Mouse (Mus musculus) adipocyte (in vitro differentiated cells): Measurements from ENCODE around the gene Parp8.

Experiments used
- DNase-seq: peaks from one replicate; pipeline ENCODE4 v3.0.0-alpha.2; 2016; ENCODE audit warnings: low spot score

Gene Parp8

GRCm38 (mm10) chr13:117018676-117019075, 6.7 kb downstream of the Parp8 start:
- no peak for DNase-seq

GRCm38 (mm10) chr13:117013516-117013915, 11.8 kb downstream of the Parp8 start:
- DNase-seq, result no peak

DNA sequence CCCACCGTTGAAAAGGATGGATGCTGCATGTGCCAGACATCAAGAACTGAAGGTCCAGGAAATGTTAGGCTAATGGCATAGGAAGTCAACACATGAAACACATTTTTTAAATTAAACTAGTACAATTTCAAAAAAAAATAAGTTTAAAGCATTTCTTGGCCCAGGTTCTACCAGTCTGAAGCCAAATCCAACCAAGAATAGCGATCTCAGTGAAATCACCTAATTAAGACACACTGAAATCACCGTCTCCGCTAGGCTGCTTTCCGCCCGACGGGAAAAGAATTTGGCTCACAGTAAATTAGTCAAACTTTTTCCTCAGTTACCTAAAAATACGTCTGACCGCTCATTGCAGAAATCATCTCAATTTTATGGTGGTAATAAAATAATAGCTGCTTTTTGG, 13.3 kb downstream of the Parp8 start:
- DNase-seq, result no peak

GRCm38 (mm10) chr13:117010143-117010542, 15.2 kb downstream of the Parp8 start:
- no peak for DNase-seq

GRCm38 (mm10) chr13:117008021-117009015, 17.0 kb downstream of the Parp8 start:
- DNase-seq, result no peak

- no peak for DNase-seq
Observed at GRCm38 (mm10) chr13:117007566-117007965, 17.8 kb downstream of the Parp8 start.

GRCm38 (mm10) chr13:117006638-117007037, 18.7 kb downstream of the Parp8 start:
- no peak for DNase-seq

DNA sequence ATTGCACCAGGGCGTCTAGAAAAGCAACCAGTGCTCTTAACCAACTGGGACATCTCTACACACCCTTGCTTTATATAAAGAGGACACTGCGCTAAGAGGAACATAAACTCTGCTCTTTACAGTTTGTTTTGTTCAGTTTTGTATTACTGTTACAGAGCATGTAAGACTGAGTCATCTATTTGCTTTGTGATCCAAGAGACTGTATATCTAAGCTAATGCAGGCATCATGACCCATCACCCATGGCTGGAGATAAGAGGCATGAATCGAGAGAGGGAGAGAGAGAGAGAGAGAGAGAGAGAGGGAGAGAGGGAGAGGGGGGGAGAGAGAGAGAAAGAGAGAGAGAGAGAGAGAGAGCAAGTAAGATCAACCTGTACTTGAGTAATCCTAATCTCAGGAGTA, 24.8 kb downstream of the Parp8 start:
- DNase-seq, result no peak

GRCm38 (mm10) chr13:116991560-116991959, 33.8 kb downstream of the Parp8 start:
- DNase-seq, result no peak

DNA sequence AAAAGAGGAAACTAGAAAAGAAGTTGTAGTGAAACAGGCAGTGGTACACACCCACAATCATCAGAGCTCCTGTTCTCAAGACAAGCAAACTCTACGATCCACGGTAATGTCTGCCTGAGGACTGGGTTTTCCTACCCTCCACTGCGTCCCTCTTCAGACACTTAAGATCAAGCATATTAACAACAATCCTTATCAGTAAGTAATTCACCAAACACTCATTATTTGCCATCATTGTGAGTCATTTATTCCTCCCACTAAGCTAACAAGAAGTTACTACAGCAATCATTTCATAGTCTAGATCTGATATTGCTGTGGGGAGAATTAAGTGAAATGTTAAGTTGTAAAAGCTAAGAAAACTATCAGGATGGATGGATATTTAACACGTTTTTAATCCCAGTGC, 35.0 kb downstream of the Parp8 start:
- DNase-seq, result no peak

GRCm38 (mm10) chr13:116988706-116989105, 36.6 kb downstream of the Parp8 start:
- no peak for DNase-seq

DNA sequence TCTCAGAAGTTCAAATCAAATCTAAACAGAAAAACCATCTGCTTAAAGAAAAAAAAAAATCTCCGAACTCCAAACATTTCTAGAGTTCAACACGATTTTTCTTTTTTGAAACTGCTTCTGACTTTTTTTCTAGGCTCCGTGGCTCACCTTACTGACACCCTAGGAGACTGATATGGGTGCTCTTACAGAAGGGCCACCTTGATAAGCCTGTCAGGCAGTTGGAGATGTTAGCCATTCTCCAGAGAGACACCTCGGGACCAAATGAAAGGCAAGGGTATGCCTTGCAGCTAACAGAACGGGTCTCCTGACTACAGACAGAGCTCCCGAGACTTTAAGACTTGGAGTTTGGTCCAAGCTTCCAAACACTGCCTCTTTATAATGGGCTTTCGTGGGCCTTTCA, 37.1 kb downstream of the Parp8 start:
- DNase-seq, result no peak

DNA sequence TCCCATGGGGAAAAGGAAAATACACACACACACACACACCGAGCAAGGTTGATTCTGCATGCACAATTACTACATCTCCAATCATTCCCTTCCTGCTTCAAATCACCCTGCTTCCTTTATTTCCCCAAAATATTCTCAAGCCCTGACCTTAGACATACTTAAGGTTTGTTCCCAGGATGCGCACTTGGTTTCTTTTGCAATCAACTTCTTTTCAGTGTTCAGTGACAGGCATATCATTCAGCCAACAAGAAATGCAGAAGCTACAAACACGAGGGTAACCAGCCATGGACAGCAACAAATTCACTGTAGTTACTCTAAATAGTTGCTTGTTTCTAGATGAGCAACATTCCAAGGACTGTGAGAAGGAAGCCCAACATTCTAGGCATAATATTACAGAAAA, 38.1 kb downstream of the Parp8 start:
- peak; percentile 15 for DNase-seq

DNA sequence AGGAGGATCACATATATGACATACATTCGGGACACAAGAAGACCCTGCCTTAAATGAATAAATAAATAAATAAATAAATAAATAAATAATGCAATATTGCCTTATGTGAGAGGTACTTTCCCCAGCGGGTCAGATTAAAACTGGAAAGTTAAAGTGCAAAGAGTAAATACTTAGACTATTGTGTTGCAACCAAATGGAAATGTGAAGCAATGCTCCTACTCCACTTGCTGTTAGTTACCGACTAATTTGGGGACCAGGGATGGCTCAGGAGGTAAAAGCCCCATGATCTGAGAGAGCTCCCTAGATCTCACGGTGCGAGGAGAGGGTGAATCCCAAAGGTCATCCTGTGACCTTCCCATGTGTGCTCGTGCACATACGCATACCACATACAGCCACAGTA, 38.7 kb downstream of the Parp8 start:
- no peak for DNase-seq

- DNase-seq, result no peak
Observed at GRCm38 (mm10) chr13:116974081-116974860, 51.1 kb downstream of the Parp8 start.

- no peak for DNase-seq
Observed at GRCm38 (mm10) chr13:116973491-116973890, 51.8 kb downstream of the Parp8 start.

DNA sequence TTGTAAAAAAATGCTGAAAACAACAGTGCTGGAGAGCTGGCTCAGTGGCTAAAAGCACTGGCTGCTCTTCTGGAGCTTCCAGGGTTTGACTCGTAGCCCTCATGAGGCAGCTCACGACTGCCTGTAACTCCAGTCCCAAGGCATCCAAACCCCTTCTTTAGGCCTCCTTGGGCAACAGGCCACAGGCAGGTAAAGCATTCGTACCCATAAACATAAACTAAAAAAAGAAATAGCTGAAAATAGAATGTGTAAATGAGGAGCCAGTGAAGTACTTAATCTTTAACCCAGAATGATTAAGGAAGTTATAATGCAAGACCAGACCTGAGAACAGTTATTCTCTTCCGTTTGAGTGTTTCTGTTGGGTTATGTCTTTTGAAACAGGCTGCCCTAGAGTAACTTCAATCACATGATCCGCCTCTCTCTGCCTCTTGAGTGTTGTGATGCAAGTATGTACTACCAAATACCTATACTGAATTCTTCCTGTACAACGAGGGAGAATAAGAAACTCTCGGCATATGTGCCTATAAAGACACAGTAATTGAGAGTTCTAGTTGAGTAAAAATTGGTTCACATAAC, 53.2 kb downstream of the Parp8 start:
- DNase-seq, result no peak

DNA sequence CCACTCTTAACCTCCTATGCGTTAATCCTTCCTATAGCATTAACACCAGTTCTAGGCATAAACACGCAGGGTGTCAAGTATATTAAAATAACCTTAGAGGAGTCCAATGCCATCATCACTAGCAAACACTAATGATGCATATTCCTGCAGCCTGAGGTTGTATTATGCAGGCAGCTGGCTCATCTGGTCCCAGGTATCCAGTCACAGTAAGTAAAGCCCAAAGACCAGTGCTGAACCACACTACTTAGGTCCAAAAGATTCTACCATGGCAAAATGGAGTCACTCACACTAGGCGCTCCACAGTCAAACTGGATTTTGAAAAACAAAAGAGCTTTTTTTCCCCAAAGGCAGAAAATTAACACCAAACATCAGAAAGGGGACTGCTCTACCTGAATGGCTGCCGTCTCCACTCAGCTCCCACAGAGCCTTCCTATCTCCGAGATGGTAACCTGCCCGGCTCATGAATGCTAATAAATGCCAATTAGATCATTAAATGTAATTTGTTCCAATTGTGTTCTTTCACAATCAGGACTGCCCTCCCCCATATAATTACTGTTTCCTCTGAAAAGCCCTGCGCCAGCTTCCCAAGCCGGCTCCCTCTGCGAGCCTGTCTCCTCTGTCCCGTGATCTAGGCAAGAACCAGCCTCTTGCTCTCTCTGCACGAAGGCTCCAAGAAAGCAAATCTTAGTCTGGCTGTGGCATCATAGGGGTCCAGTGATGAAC, 54.5 kb downstream of the Parp8 start:
- no peak for DNase-seq

DNA sequence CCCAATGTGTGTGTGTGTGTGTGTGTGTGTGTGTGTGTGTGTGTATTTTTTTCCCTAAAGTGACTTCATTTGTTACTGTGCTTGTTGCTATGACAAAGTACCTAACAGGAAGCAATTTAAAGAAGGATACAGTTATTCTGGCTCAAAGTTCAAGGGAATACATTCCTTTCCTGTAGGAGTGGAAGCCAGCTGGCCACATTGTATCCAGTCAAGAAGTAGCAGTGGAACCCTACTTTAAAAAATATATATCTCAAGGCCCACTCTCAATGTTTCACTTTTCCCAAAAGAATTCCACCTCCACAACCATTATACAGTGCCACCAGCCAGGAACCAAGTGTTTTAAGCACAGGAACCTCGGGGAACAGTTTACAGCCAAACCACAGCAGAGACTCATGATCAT, 55.7 kb downstream of the Parp8 start:
- no peak for DNase-seq

- DNase-seq, result no peak
Observed at GRCm38 (mm10) chr13:116968906-116969305, 56.4 kb downstream of the Parp8 start.

DNA sequence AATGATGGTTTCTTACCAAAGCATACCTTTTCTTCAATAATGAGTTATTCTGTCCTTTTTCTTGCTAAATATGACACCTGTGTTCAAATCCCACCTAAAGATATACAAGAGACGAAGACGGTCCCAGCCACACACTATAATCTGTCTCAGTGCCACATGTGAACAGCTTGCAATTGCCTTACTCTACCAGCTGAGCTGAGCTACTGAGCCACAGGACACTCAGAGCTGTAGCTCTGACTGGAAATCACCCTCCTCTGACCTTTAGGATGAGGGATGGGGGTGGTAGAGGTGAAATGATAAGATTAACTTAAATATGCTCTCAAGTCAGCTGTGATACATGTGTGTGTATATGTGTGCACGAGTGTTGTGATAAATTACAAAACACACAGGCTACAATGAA, 57.9 kb downstream of the Parp8 start:
- no peak for DNase-seq
